Mouse (Mus musculus) kidney, postnatal 25 days (tissue): ENCODE measurements around the gene Pdlim5.

Experiments used
- DNase-seq, 2 experiments: peaks; one replicate each; pipeline ENCODE4 v3.0.0; 2021; ENCODE audit warnings: mixed read lengths in 2 of 2

The Pdlim5 gene

GRCm38 (mm10) chr3:142394000-142394411, 1.5 kb downstream of the Pdlim5 start:
- peak; percentile 38 to 47 for DNase-seq

GRCm38 (mm10) chr3:142391531-142391930, 4.0 kb downstream of the Pdlim5 start:
- no peak for DNase-seq

- DNase-seq, result peak; percentile 62 to 84
These were observed 5.2 kb downstream of the Pdlim5 start for GRCm38 (mm10) chr3:142390288-142390687.

- DNase-seq, result no peak
These were observed 7.3 kb downstream of the Pdlim5 start for GRCm38 (mm10) chr3:142388189-142388588.

- no peak for DNase-seq
These were observed 9.0 kb downstream of the Pdlim5 start for GRCm38 (mm10) chr3:142386505-142386904.

GRCm38 (mm10) chr3:142385690-142386089, 9.8 kb downstream of the Pdlim5 start:
- DNase-seq, result peak; percentile 45 to 67

- no peak for DNase-seq
These were observed 18.9 kb downstream of the Pdlim5 start for GRCm38 (mm10) chr3:142376638-142377037.

- DNase-seq, result no peak
These were observed 20.4 kb downstream of the Pdlim5 start for GRCm38 (mm10) chr3:142375106-142375505.

- no peak for DNase-seq
These were observed 22.9 kb downstream of the Pdlim5 start for GRCm38 (mm10) chr3:142372465-142373147.

- no peak for DNase-seq
These were observed 27.1 kb downstream of the Pdlim5 start for GRCm38 (mm10) chr3:142368411-142368810.

- DNase-seq, result no peak
These were observed 33.4 kb downstream of the Pdlim5 start for GRCm38 (mm10) chr3:142362092-142362491.

- DNase-seq, result no peak
These were observed 36.5 kb downstream of the Pdlim5 start for GRCm38 (mm10) chr3:142358951-142359350.

- DNase-seq, result no peak
These were observed 38.8 kb downstream of the Pdlim5 start for GRCm38 (mm10) chr3:142356661-142357060.

- DNase-seq, result peak in 1 of 2 experiments; percentile 15
These were observed 42.3 kb downstream of the Pdlim5 start for GRCm38 (mm10) chr3:142353218-142353617.

- DNase-seq, result no peak
These were observed 45.0 kb downstream of the Pdlim5 start for GRCm38 (mm10) chr3:142350513-142350912.

- DNase-seq, result peak; percentile 58 to 71
These were observed 46.5 kb downstream of the Pdlim5 start for GRCm38 (mm10) chr3:142348816-142349631.

- no peak for DNase-seq
These were observed 49.2 kb downstream of the Pdlim5 start for GRCm38 (mm10) chr3:142346261-142346660.

- peak; percentile 44 to 46 for DNase-seq
These were observed 50.0 kb downstream of the Pdlim5 start for GRCm38 (mm10) chr3:142345235-142346125.

GRCm38 (mm10) chr3:142343786-142344185, 51.7 kb downstream of the Pdlim5 start:
- DNase-seq, result no peak

- DNase-seq, result no peak
These were observed 54.8 kb downstream of the Pdlim5 start for GRCm38 (mm10) chr3:142340701-142341100.

- DNase-seq, result peak; percentile 11 to 54
These were observed 55.9 kb downstream of the Pdlim5 start for GRCm38 (mm10) chr3:142339440-142340251.

GRCm38 (mm10) chr3:142338058-142338457, 57.4 kb downstream of the Pdlim5 start:
- peak; percentile 21 to 48 for DNase-seq
